ENCODE assay signal across 1 mouse cellular context in the genomic region with DNA sequence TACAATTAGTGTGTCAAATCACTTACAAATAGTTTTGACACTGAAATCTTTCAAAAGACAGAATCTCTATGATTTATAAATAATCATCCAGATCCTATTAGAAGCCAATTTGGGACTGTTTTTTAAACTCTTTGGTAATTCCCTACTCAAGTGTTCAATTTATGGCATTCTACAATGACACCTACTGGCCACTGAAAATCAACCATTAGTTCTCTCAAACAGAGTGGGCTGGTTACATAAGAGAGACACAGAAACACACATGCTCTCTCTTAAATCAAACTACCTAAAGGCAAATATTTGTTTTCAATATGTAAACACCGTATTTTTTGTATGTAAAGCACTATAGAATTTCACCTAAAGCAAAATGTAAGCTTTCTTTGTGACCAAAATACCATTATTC.
TF ChIP-seq lines count a peak whose summit lies in the region.

No protein-coding gene starts in this region.

TF ChIP-seq in MEL, 35 proteins besides CTCF, POLR2A, EP300 and RAD21 (continued from another document):
- TF ChIP-seq NELFE (IDR thresholded peaks at IDR 0.05; ENCODE audit: low read depth, low read length) = no peak
- TF ChIP-seq MAFK (IDR thresholded peaks at IDR 0.05; ENCODE audit: borderline replicate concordance, low read depth, low read length) = no peak
- TF ChIP-seq MXI1 (IDR thresholded peaks at IDR 0.05; ENCODE audit: low read depth, low read length) = no peak
